Mouse (Mus musculus) c-Kit-positive CD71-negative TER-119-negative erythroid progenitor cells, embryonic 14.5 days (primary cell): ENCODE data around the gene Grk5.
"Not testable (repeated sequence)": the region's sequence is repeated elsewhere in the genome, so short reads cannot be mapped to it uniquely, and the experiment has no call there.

ENCODE experiments used
- DNase-seq: peaks from one replicate; pipeline ENCODE4 v3.0.0-alpha.2; 2013; ENCODE audit warnings: low read depth

Gene Grk5

DNA sequence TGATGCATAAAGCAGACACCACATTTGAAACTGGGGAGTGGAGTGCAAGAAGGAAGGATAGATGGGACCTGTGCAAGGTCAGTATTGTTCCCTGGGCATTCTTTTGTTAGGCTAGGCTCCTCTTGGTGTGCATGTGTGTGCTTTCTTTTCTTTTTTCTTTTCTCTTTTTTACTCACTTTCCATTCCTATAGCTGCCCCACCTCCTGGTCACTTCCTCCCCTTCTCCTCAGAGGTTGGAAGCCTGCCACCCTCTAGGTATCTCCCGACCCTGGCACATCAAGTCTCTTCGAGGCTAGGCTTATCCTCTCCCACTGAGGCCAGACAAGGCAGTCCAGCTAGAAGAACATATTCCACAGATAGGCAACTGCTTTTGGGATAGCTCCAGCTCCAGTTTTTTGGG, 22.1 kb downstream of the Grk5 start:
- no peak for DNase-seq

DNA sequence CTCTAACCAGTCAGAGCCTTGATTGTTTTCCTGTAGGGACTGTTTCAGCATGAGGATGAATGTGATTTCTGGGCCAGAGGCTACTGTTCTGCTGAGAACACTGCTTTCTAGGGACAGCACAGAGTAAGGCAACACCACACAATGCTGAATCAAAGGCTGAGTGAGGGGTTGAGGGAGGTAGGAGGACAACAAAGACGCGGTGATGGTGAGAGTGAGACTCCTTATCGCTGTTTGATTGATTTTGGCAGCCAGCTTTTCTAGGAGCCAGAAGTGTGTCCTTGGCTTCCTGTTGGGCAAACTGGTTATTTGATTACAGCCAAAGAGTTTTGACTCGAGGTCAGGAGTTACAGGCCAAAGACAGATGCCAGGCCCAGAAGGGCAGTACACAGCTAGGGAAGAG, 25.7 kb downstream of the Grk5 start:
- no peak for DNase-seq

DNA sequence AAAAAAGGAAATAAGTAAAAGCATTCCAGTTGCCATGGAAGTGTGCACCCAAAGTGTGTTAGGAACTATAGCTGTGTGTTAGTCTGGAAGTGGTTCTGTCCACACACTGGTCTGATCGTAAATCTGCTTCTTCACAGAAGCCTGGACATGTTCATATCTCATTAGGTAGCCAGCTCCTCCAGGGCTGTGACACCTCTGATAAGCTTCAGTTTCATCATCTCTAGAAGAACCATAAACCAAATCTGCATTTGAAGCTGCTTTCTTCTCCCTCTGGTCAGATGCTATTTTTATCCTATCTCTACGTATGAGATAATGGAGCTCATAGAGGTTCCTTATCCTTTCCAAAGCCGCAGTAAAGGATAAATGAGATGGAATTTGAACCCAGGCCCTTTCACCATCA, 26.3 kb downstream of the Grk5 start:
- no peak for DNase-seq

DNA sequence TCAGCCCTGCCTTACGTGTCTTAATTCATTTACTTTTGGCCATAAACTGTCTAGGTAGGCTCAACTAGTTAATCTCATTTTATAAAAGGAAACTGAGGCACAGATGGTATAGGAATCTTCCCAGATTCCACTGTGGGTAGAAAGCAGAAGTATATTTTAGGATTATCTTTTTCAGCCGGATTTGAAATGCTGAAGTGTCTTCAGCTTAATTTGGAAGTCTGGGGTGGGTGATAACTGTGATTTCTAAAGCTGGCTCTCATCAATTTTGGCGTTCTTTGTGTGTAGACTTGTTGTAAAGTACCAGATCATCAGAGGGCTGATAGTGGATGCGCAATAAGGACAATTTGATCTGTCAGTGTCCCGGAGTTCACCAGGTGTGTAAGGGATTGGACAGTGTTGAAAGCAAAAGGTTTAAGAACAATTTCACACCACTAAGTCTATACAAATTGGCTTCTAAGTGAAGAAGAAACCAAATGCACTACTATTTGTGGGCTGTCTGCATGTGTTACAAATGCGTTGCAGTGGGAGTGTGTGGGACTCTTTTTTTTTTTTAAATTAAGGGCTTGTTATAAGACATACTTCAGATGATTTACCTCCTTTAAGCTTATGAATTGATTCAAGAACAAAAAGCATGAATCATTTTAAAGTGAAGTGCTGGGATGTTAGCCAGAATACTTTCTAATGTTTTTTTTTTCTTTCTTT, 27.5 kb downstream of the Grk5 start:
- no peak for DNase-seq

DNA sequence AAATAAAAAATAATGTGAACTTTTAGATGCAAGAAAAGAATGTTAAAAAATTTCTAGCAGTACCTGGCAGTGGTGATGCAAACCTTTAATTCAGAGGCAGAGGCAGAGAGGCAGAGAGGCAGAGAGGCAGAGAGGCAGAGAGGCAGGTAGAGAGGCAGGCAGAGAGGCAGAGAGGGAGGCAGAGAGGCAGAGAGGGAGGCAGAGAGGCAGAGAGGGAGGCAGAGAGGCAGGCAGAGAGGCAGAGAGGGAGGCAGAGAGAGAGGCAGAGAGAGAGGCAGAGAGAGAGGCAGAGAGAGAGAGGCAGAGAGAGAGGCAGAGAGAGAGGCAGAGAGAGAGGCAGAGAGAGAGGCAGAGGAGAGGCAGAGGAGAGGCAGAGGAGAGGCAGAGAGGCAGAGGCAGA, 35.0 kb downstream of the Grk5 start:
- not testable (repeated sequence) for DNase-seq

DNA sequence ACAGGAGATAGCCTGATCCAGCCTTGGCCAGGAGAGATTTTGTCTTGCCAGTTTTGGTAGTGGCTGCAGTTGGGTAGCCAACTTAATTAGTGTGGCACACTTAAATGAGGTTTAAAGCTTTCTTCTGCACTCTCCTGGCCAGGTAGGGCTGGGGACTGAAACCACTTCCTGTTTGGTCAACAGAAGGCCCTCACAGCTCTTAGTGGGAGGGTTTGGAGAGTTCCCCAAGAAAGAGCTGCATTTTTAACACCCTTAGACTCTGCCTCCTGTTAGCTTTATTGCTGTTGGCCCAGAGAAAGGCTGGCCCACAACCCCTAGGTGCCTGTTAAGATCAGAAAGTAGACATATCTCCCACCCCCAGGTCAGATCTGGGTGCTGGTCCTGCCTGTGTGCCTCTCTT, 45.5 kb downstream of the Grk5 start:
- no peak for DNase-seq

DNA sequence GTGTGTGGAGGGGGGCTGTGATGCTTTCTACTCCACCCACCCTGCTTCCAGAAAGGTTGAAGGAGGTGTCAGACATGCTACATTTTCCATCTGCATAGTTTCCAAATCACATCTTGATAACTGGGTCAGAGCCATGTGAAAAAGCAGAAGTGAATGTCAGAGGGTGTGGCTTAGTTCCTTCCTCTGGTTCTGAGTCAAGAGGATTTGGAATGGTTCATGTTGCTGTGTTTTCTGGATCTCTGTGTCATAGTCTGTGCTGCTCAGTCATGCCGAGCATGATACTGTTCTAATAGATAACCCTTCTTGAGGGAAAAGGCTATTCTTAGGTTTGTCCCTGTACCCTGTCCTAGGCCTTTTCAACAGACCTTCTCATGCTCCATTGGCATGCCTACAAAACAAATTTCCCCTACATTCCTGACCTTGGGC, 50.4 kb downstream of the Grk5 start:
- peak; percentile 37 for DNase-seq

DNA sequence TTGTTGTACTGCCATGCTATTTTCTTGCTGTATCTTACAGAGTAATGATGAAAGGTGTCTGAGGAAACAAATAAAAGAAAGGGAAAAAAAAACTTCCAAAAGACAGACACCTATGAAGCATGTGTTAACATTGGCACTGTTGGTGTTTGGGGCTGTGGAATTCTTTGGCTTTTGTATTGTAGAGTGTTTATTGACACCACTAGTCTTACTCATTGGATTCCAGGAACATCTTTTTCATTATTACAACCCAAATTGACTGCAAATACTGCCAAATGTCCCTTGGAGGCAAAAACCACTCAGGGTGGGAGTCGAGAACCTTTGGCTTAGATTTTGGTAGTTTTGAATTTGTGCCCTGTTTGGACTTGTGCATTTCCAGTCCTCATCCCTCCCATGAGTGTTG, 51.3 kb downstream of the Grk5 start:
- DNase-seq, result no peak

DNA sequence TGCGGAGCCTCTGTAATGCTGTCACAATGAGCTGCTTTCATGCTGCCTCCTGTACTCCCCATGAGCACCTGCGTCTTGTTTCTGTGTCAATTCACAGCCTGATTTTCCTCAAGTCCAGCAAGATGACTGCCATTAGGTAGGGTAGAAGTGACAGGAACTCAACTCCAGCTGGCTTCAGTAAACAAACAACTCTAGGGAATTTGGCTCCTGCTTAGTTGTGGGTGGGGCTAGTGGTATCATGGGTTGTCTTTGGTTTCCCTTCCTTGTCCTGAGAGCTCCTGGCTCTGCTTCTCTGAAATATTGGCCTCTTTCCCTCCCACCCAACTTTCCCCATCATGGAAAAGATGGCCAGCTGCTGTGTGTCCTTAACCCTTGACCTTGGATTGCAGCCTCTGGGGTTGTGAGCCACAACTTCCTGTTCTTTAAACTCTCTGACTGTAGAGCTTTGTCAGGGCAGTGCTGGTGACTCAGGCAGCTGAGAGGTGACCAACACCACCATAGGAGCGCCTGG, 56.3 kb downstream of the Grk5 start:
- DNase-seq, result peak; percentile 29

DNA sequence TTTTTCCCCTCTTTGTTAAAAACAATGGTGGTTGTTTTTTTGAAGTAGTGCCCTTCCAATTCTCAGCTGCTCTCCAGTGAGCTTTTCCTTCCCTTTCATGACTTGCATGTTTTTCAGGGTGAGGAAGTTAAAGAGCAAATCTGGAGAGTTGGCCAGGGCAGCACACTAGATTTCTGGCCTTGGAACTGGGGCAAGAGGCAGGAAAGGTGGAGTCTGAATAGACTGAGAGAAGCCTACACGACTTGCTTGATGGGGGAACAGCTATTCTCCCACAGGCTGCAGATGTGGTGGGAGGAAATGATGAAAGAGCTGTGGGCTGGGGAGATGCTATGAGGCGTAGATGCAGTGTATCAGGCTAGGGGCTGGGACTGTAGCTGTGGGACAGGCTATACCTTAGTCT, 57.1 kb downstream of the Grk5 start:
- no peak for DNase-seq

DNA sequence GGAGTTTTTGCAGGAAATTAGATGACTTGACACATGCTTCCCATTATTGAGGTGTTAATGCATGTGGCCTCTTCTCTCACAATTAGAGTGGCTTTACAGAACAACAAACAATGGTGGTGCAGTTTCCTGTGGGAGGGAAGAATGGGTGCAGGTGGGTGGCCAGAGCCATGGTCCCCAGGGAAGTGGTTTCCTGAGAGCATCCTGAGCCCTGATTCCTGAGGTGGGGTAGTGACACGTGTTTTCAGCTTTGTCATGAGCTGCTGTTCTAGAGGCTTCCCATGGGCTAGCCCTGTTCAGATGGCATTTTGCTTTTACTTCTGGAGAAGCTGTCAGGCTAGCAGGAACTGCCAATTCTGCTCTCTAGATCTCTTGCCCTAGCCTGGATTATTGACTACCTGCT, 59.4 kb downstream of the Grk5 start:
- DNase-seq, result no peak

DNA sequence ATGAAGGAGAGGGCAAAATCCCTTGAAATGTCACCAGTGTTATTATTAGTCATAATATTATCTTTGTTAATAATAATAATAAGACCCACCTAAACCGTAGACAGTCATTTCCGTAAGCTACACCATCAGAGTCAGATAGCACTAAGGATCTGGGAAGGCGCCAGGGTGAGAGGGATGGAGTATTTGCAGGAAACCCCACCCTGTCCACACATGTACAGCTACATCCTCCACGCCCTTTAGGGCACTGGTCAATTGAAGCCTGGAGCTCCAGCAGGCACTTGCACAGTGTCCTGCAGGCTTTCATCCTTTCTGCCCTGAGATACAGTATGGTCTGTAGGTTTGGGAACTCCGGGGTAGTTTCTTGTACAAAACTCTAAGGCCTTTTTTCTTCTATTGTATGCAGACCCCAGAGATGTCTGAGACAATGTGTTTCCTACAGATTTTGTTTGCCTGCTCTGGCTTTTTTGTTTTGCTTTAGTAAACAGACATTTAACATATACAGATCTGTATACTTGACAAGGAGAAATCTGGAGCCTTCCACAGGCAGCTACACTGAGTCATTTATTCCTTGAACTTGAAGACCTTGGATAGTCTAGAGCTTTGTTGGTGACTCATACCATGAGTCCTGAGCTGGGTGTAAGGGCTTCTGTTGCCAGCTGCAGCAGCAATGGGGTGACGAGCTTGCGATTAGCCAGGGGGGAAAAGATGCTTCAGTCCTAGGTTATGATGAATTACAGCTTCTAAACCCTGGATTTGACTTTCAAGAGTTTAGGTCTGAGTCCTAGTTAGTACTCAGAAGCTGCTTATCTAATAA, 60.7 kb downstream of the Grk5 start:
- no peak for DNase-seq

DNA sequence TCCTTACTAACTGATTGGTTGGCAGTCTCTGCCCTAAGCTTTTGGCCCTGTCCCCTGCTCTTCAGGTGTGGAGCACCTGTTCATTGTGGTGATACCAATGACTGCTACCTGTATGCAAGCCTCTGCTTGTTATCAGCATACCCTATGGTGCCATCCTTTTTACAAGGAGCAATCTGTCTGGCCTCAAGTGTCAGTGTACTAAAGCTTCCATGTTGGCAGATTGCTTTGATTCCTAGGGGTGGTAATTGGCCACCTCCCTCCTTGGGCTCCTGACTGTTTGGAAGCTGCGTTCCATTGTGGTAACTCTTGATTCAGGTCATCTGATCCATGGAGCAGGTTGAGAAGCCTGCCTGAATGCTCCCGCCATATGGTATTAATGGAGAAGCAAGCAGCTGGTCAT, 65.6 kb downstream of the Grk5 start:
- DNase-seq, result no peak

DNA sequence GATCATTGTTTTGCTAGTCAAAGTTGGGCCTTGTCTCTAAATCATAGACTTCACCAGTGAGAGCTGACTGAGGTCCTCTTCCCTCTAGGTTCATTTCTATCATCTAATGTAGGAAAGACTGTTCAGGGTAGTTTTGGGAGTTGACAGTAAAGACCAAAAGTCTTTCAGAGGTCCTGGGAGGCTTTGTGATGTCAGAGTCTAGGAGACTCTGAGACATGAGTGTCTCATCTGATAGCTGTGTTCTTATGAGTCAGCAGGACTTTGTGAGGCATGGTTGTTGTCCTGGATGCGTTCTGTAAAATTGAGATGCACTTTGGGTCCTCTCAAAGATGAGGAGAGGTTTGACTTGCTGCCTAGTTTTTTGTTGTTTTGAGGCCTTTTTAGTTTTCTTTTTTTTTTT, 66.2 kb downstream of the Grk5 start:
- no peak for DNase-seq

DNA sequence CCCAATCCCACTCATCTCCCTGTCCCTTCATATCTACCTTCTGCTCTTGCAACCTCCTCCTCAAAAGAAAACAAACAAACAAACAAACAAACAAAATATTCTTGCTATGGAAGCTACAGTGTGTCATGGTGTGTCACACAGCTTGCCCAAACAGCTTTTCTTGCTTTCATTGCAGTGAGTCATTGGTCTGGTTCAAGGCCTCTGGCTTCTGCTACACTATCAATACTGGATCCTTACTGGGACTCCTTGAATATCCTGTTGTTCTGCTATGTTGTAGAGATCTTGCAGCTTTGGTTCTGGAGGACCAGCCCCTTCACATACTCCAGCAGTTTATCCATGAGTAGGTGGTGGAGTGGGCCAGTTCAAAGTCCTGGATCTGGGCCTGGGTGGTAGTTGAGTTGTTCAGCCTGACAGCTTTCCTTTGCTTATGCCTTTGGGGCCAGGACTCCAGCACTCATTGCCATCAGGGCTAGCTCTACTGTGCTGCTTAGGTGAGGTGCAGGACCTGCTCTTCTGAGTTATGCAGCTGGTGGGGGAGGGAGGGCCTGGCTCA, 66.7 kb downstream of the Grk5 start:
- no peak for DNase-seq

DNA sequence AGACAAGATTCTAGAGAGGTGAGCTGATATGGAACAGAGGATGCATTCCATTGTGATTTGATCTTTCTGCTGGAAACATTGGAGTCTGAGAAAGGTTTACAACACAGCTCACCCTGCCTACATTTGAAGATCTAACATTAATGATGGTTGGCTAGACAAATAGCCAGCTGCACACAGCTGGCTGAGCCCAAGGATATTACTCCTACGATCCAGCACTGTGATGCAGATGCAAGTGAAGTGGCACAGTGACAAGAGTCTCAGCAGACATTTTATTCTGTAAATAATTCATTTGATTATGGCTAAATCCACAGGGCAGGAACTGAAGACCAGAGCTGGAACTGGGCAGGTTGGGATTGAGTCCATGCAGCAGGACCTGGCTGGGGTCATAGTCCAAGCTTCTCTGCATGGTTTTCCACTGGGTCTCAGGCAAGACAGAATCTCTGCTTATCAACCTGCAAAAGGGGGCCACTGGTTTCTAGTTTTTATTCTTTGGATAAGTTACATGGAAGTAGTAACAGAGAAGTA, 70.2 kb downstream of the Grk5 start:
- no peak for DNase-seq

DNA sequence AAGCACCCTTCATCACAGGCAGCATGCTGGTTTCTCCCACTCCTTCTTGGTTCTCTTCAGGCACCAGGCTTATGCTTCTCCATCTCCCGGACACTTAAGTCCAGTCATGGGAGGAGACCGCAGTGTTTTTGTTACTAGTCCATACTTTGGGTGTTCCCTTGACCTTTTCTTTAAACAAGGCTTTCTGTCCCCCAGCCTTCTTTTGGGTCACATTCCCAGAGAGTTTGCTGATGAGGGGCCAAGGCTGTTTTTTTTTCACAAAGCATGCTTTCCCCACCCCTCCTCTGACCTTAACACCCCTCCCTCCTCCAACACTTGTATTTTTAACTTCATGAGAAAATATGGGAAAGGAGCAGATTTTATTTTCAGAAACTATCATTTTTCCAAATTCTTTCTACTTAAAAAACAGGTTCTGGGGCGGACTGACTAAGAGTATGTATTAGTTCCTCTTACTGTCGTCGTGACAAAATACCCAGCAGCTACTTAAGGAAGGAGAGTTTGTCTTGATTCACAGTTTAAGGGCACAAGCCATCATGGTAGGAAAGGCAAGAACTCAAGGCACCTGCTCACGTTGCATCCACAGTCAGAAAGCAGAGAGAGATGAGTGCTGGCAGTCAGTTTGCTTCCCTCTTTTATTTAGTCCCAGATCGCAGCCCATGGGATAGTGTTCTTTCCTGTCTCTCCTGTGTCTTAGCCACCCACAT, 73.0 kb downstream of the Grk5 start:
- no peak for DNase-seq

DNA sequence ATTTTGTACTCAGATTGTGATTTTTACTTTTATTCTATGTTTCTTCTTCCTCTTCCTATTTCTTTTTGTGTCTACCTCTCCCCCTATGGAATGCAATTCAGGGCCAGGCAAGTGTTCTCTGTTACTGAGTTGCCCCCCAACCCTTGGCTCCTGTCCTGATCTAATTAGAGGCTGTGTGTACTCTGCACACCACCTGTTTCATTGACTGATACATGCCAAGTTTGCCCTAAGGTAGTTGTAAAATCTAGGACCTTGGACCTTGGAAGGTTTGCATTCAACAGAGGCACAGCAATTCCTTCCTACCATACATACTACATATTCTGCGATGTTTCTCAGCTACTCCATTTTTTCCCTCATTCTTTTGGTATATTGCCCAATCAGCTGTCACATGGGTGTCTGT, 78.4 kb downstream of the Grk5 start:
- DNase-seq, result no peak

DNA sequence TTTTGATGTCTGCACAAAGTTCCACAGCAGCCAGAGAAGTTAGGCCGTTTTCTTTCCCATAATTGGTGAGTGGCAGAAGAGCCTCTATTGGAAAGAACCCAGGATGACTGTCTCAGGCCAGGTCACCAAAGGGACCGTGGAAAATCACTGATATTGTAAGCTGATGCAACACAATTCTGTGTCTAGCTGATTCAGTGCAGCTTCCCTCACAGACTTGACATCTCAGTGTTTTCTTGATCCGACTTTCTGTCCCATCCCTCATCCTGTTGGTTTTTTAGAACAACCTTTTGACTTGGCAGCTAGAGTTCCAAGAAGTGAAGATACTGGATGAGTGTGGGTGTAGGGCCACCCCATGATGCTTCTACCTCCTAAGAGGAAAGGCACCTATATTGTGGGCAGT, 80.9 kb downstream of the Grk5 start:
- DNase-seq, result no peak

DNA sequence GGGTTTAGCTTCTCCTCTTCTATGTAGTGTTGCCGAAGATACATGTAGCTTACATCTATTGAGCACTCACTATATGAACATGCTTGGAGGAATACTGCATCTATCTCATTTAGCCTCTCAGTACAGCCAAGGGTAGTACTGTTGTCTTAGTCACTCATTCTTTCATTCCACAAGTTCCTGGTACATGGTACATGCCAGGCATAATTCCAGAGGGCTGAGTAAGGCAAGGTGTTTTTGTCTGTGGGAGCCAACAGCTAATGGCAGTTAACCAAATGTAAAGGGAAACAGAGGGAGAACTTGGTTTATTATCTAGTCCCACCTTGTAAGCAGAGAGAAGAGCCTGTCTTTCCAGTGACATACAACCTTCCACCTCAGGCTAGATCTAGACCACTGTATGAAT, 82.0 kb downstream of the Grk5 start:
- DNase-seq, result no peak

DNA sequence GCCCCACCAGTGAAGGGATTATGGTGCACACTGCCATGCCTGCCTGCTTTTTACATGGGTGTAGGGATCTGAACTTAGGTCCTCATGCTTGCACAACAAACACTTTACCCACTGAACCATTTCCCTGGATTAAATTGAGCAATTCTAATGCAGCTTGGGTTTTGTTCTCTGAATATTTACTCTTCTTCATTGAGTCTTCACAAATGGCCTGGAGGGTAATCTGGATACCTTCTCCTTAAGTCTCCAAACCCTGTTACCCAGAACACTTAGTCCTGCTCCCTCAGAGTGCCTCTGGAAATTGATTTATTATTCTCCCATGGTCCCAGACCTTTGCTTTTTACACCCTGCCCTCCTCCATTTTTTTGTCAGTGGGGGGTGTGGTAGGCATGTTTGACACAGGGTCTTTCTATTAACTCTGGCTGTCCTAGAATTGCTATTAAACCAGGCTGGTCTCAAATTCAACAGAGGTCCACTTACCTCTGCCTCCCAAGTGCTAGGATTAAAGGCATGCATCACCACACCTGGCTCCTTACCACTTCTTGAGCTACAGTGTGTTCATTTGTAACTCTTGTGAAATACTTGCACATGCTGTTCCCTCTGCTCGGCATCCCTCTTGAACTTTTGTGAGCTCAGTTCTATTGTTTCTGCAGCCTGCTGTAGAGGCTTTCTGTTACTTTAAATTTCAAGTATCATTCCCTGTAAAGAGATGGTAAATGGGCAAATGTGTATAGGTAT, 82.9 kb downstream of the Grk5 start:
- no peak for DNase-seq

DNA sequence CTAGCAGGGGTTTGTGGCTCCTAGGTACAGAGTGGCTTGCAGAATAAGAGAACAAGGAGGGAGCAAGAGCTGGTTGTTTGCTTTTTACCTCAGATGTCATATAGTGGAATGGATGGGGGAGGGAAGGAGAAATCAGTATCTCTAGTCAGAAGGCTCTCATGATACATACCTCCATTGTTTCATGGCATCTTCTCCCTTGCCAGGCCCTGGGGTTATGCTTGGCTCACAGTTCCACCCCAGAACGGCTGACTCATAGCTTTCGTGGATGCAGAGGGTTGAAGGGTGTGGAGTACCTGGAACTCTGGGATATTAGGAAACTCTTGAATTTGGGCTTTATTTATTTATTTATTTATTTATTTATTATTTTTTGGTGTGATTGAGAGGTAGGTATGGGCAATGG, 84.0 kb downstream of the Grk5 start:
- no peak for DNase-seq
